Comparison of ENCODE assay signal across 24 mouse cellular contexts in the genomic region with DNA sequence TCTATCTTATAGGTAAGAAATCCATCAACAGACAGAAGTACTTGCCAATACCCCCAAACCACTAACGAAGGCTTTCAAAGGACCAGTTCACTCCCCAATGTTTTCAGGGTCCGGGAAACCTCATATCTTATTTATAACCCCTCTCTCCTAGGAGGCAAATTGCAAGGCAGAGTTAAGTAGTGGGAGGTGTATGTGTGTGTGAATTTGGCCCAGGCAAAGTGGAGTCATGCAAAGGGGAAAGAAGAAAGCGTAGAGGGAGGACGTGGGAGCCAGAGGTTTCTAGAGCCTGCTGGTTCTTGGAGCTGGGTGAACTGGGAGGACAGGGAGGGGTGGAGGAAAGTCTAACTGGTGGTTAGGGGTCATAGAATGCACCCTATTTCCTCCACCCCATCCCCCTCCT.
DNase-seq lines count a peak whose midpoint lies in the region; ATAC-seq lines count a peak whose summit lies in the region.
"Had no signal": no experiment of that assay in that cellular context is flagged by ENCODE, and none has a peak within 500 bp of the region (broad histone marks: within the 10 kb centered on the region; RNA-seq: fewer than 3 reads in every experiment).

No protein-coding gene starts in this region.

- no peaks in the 10 kb centered on the region for H3K36me3 ChIP-seq in midbrain, embryonic 11.5 days (ENCODE audit: control insufficient read depth, insufficient read depth, low read length)
- H3K36me3 ChIP-seq in midbrain, embryonic 16.5 days (ENCODE audit: control insufficient read depth, insufficient read depth, low read length), result no peaks in the 10 kb centered on the region
- no peaks in the 10 kb centered on the region for H3K36me3 ChIP-seq in midbrain, embryonic 14.5 days (ENCODE audit: control insufficient read depth, insufficient read depth, low read length)
- H3K36me3 ChIP-seq in midbrain, embryonic 10.5 days, result 0 out of 2 replicates have a peak, but pooled peaks cover 4% of the 10 kb centered on the region
- H3K36me3 ChIP-seq: embryonic facial prominence, embryonic 12.5 days had no signal

- no peak overlapping the region for H3K4me3 ChIP-seq in midbrain, embryonic 11.5 days (ENCODE audit: low read depth, low read length)
- no peak overlapping the region for H3K4me3 ChIP-seq in midbrain, embryonic 16.5 days (ENCODE audit: low read depth, low read length)
- H3K4me3 ChIP-seq in midbrain, embryonic 14.5 days (replicated peaks; ENCODE audit: low read depth, low read length), result no peak overlapping the region
- no peak overlapping the region for H3K4me3 ChIP-seq in midbrain, embryonic 10.5 days
- H3K4me3 ChIP-seq: embryonic facial prominence, embryonic 10.5 days; embryonic facial prominence, embryonic 12.5 days; forebrain, embryonic 13.5 days had no signal

- 68% methylated on average over 4 of the region's 4 CpGs for WGBS in midbrain, embryonic 11.5 days
- 51% methylated on average over 4 of the region's 4 CpGs for WGBS in midbrain, embryonic 16.5 days
- 58% methylated on average over 4 of the region's 4 CpGs for WGBS in midbrain, embryonic 14.5 days
- 82% methylated on average over 4 of the region's 4 CpGs for WGBS in midbrain, embryonic 10.5 days

- H3K27ac ChIP-seq in midbrain, embryonic 11.5 days (ENCODE audit: low read depth, low read length), result no peak overlapping the region
- no peak overlapping the region for H3K27ac ChIP-seq in midbrain, embryonic 16.5 days (ENCODE audit: low read length)
- no peak overlapping the region for H3K27ac ChIP-seq in midbrain, embryonic 14.5 days (replicated peaks; ENCODE audit: low read depth, low read length)
- H3K27ac ChIP-seq in midbrain, embryonic 10.5 days (replicated peaks), result no peak overlapping the region
- H3K27ac ChIP-seq: embryonic facial prominence, embryonic 12.5 days; forebrain, embryonic 13.5 days had no signal

- no peak overlapping the region for H3K9ac ChIP-seq in midbrain, embryonic 11.5 days (ENCODE audit: low read length)
- no peak overlapping the region for H3K9ac ChIP-seq in midbrain, embryonic 16.5 days (ENCODE audit: low read depth, low read length)
- no peak overlapping the region for H3K9ac ChIP-seq in midbrain, embryonic 14.5 days (replicated peaks; ENCODE audit: low read length)
- H3K9ac ChIP-seq: embryonic facial prominence, embryonic 12.5 days; forebrain, embryonic 13.5 days had no signal

- H3K27me3 ChIP-seq in midbrain, embryonic 11.5 days (ENCODE audit: control insufficient read depth, insufficient read depth, low read length), result peaks cover 10% of the 10 kb centered on the region
- H3K27me3 ChIP-seq in midbrain, embryonic 16.5 days (ENCODE audit: control insufficient read depth, insufficient read depth, low read depth, low read length), result no peaks in the 10 kb centered on the region
- H3K27me3 ChIP-seq in midbrain, embryonic 14.5 days (ENCODE audit: control insufficient read depth, insufficient read depth, low read length), result no peaks in the 10 kb centered on the region
- H3K27me3 ChIP-seq in midbrain, embryonic 10.5 days (ENCODE audit: low read depth, poor library complexity, severe bottlenecking), result peaks cover 83% of the 10 kb centered on the region
- H3K27me3 ChIP-seq: CH12.LX; embryonic facial prominence, embryonic 12.5 days; forebrain, embryonic 13.5 days; Patski had no signal

- H3K4me2 ChIP-seq in midbrain, embryonic 11.5 days, result no peak overlapping the region
- no peak overlapping the region for H3K4me2 ChIP-seq in midbrain, embryonic 16.5 days (ENCODE audit: low read length)
- H3K4me2 ChIP-seq in midbrain, embryonic 14.5 days (ENCODE audit: low read length), result no peak overlapping the region
- H3K4me2 ChIP-seq: embryonic facial prominence, embryonic 12.5 days had no signal

- peak; percentile 9; the same call in 1 of the 2 replicates for ATAC-seq in midbrain, embryonic 11.5 days (ENCODE audit: low FRiP score)
- ATAC-seq in midbrain, embryonic 16.5 days, result no peak
- ATAC-seq in midbrain, embryonic 14.5 days (ENCODE audit: low FRiP score, low TSS enrichment), result peak; percentile 43; the same call in 1 of the 2 replicates
- ATAC-seq: activated CD4-positive, CD25-positive, alpha-beta regulatory T cell, adult 4 months; CD4-positive, CD25-positive, alpha-beta regulatory T cell, adult 4 months; forebrain, embryonic 13.5 days; Patski had no signal

- peaks cover 12% of the 10 kb centered on the region for H3K4me1 ChIP-seq in midbrain, embryonic 11.5 days (ENCODE audit: control insufficient read depth, insufficient read depth, low read length)
- peaks cover 4% of the 10 kb centered on the region for H3K4me1 ChIP-seq in midbrain, embryonic 16.5 days (ENCODE audit: control insufficient read depth, insufficient read depth, low read length)
- no peaks in the 10 kb centered on the region; the same call in 1 of the 2 replicates for H3K4me1 ChIP-seq in midbrain, embryonic 14.5 days (ENCODE audit: control insufficient read depth, insufficient read depth, low read length)
- H3K4me1 ChIP-seq in midbrain, embryonic 10.5 days, result peaks cover 28% of the 10 kb centered on the region

- H3K9me3 ChIP-seq in midbrain, embryonic 11.5 days (ENCODE audit: control insufficient read depth, low read length), result no peaks in the 10 kb centered on the region
- H3K9me3 ChIP-seq in midbrain, embryonic 16.5 days (replicated peaks; ENCODE audit: control insufficient read depth, low read length, poor library complexity, severe bottlenecking), result no peaks in the 10 kb centered on the region
- no peaks in the 10 kb centered on the region for H3K9me3 ChIP-seq in midbrain, embryonic 14.5 days (ENCODE audit: control insufficient read depth, low read length)
- peaks cover 5% of the 10 kb centered on the region; the same call in 1 of the 2 replicates for H3K9me3 ChIP-seq in midbrain, embryonic 10.5 days (replicated peaks)
- H3K9me3 ChIP-seq: embryonic facial prominence, embryonic 10.5 days; embryonic facial prominence, embryonic 12.5 days; G1E had no signal

- intact Hi-C loops in heart, postnatal 25 days (cut with DNase I), result no loop called here

- peak; percentile 46 for DNase-seq in heart, adult 11 months
- DNase-seq in heart, postnatal 25 days (ENCODE audit: low spot score), result no peak
- DNase-seq in midbrain, embryonic 11.5 days (ENCODE audit: low spot score, missing footprints), result no peak
- DNase-seq in midbrain, embryonic 14.5 days, result no peak
- no peak for DNase-seq in midbrain, embryonic 10.5 days (ENCODE audit: low spot score)
- DNase-seq in liver, result no peak
- DNase-seq: adrenal gland, adult 8-10 months; adrenal gland, postnatal 14 days; adrenal gland, postnatal 36 days; B cell, adult 2 months; cerebellum, adult 11-12 months; cerebellum, adult 2 months; cerebellum, adult 9-10 months; cerebellum, postnatal 10 days; cerebellum, postnatal 25 days had no signal
